Mouse (Mus musculus) embryonic facial prominence, embryonic 11.5 days (tissue): ENCODE results near the gene Ptpn7. TPM values are rescaled to one million over a fixed set of nuclear protein-coding genes. Genes with fewer than 3 reads are reported as not detected.

Source experiments
- ATAC-seq: fragments of 200-750 bp; cut with Nextera tagmentation; replicated peaks from 2 replicates; pipeline ENCODE4 v1.8.0; 2017; ENCODE audit warnings: low read depth; ENCODE audit not compliant: insufficient number of reproducible peaks, low FRiP score, low TSS enrichment
- DNase-seq: peaks from one replicate; pipeline ENCODE4 v3.0.0-alpha.2; 2015; ENCODE audit warnings: low spot score
- H3K27ac ChIP-seq: fragments of 300-500 bp; sonication (generic); replicated peaks from 2 replicates; pipeline ENCODE4 v1.5.1; 2014; ENCODE audit warnings: mild to moderate bottlenecking, low read depth, low read length, control low read depth
- H3K27me3 ChIP-seq: fragments of 300-500 bp; sonication (generic); 2 replicates; pipeline ENCODE4 v1.6.1; 2014; ENCODE audit warnings: mild to moderate bottlenecking, low read length, moderate library complexity, mixed read lengths; ENCODE audit not compliant: control insufficient read depth, insufficient read depth
- H3K36me3 ChIP-seq: fragments of 300-500 bp; sonication (generic); replicated peaks from 2 replicates; pipeline ENCODE4 v1.6.1; 2014; ENCODE audit warnings: low read depth, mild to moderate bottlenecking, low read length, moderate library complexity, mixed read lengths; ENCODE audit not compliant: control insufficient read depth, insufficient read depth
- H3K4me1 ChIP-seq: fragments of 300-500 bp; sonication (generic); 2 replicates; pipeline ENCODE4 v1.6.1; 2014; ENCODE audit warnings: low read length, mixed read lengths; ENCODE audit not compliant: control insufficient read depth, insufficient read depth
- H3K4me2 ChIP-seq: fragments of 300-500 bp; sonication (generic); 2 replicates; pipeline ENCODE4 v1.6.1; 2014; ENCODE audit warnings: low read depth, mild to moderate bottlenecking, control low read depth, low read length, moderate library complexity
- H3K4me3 ChIP-seq: fragments of 300-500 bp; sonication (generic); 2 replicates; pipeline ENCODE4 v1.5.1; 2014; ENCODE audit warnings: low read depth, low read length, control low read depth
- H3K9ac ChIP-seq: fragments of 300-500 bp; sonication (generic); replicated peaks from 2 replicates; pipeline ENCODE4 v1.6.1; 2014; ENCODE audit warnings: mild to moderate bottlenecking, control low read depth, low read length
- H3K9me3 ChIP-seq: fragments of 300-500 bp; sonication (generic); replicated peaks from 2 replicates; pipeline ENCODE4 v1.6.1; 2016; ENCODE audit warnings: mild to moderate bottlenecking, low read length, inconsistent platforms, mixed read lengths; ENCODE audit not compliant: control insufficient read depth
- WGBS: fragments of 180-500 bp; shearing (Covaris S2); extraction: QIAGEN DNeasy Blood & Tissue Kit; methylation state at CpG from one replicate; pipeline ENCODE4 v1.1.7; 2014; 5-methylcytosine and 5-hydroxymethylcytosine counted together
- polyA plus RNA-seq: library from polyadenylated mRNA; unstranded; fragments of >200 nt; fragmentation: Nextera tagmentation; extraction: Ambion mirVana; gene quantifications from 2 replicates; pipeline ENCODE4 v1.2.1, GENCODE M21; 2014

Gene Ptpn7
- polyA plus RNA-seq, 1 experiment from 2014 or later = 1.9 TPM

GRCm38 (mm10) chr1:135095189-135095588, 37.3 kb upstream of the Ptpn7 start:
- Histone ChIP-seq H3K27me3 (no peaks in the 10 kb centered on the region; the same call in 1 of the 2 replicates), H3K9ac (no peak overlapping the region), H3K36me3 (no peaks in the 10 kb centered on the region), H3K4me3 (no peak overlapping the region), H3K9me3 (no peaks in the 10 kb centered on the region), H3K4me2 (no peak overlapping the region), H3K27ac (no peak overlapping the region), H3K4me1 (no peaks in the 10 kb centered on the region)
- ATAC-seq (no peak), DNase-seq (no peak)
- WGBS = 54% methylated on average over 7 of the region's 7 CpGs

- no peaks in the 10 kb centered on the region for H3K9me3 ChIP-seq
- no peaks in the 10 kb centered on the region for H3K36me3 ChIP-seq
- no peak overlapping the region for H3K4me3 ChIP-seq
- no peak overlapping the region for H3K9ac ChIP-seq
- ATAC-seq (no peak), DNase-seq (no peak)
- no peak overlapping the region for H3K4me2 ChIP-seq
- no peak overlapping the region for H3K27ac ChIP-seq
- H3K4me1 ChIP-seq = no peaks in the 10 kb centered on the region
- H3K27me3 ChIP-seq = no peaks in the 10 kb centered on the region; the same call in 1 of the 2 replicates
- 87% methylated on average over 11 of the region's 11 CpGs for WGBS
These were observed 36.2 kb upstream of the Ptpn7 start for GRCm38 (mm10) chr1:135096312-135096711.

- no peak for DNase-seq
- no peak overlapping the region for H3K27ac ChIP-seq
These were observed 35.1 kb upstream of the Ptpn7 start for GRCm38 (mm10) chr1:135097441-135097840.

GRCm38 (mm10) chr1:135098441-135098840, 34.1 kb upstream of the Ptpn7 start:
- Histone ChIP-seq H3K4me1 (no peaks in the 10 kb centered on the region), H3K9me3 (no peaks in the 10 kb centered on the region), H3K9ac (no peak overlapping the region), H3K27me3 (peaks cover 4% of the 10 kb centered on the region), H3K36me3 (no peaks in the 10 kb centered on the region), H3K4me3 (no peak overlapping the region), H3K27ac (no peak overlapping the region), H3K4me2 (no peak overlapping the region)
- DNase-seq (no peak), ATAC-seq (no peak)
- WGBS = 82% methylated on average over 7 of the region's 7 CpGs

More at GRCm38 (mm10) chr1:135097441-135097840, 35.1 kb upstream of the Ptpn7 start:
- H3K9ac ChIP-seq = no peak overlapping the region
- no peaks in the 10 kb centered on the region for H3K4me1 ChIP-seq
- no peaks in the 10 kb centered on the region for H3K36me3 ChIP-seq
- no peaks in the 10 kb centered on the region for H3K9me3 ChIP-seq
- ATAC-seq = no peak
- no peaks in the 10 kb centered on the region; the same call in 1 of the 2 replicates for H3K27me3 ChIP-seq
- no peak overlapping the region for H3K4me2 ChIP-seq
- 90% methylated on average over 6 of the region's 6 CpGs for WGBS
- H3K4me3 ChIP-seq = no peak overlapping the region

- no peaks in the 10 kb centered on the region; the same call in 1 of the 2 replicates for H3K4me1 ChIP-seq
- no peak for DNase-seq
- H3K36me3 ChIP-seq = no peaks in the 10 kb centered on the region
- peaks cover 24% of the 10 kb centered on the region for H3K27me3 ChIP-seq
- no peak overlapping the region for H3K9ac ChIP-seq
- WGBS = 57% methylated on average over 7 of the region's 7 CpGs
- H3K4me2 ChIP-seq = no peak overlapping the region
- no peak overlapping the region for H3K4me3 ChIP-seq
- no peaks in the 10 kb centered on the region for H3K9me3 ChIP-seq
- ATAC-seq = no peak
- no peak overlapping the region for H3K27ac ChIP-seq
These were observed 32.1 kb upstream of the Ptpn7 start for GRCm38 (mm10) chr1:135100400-135100799.

GRCm38 (mm10) chr1:135105124-135105523, 27.4 kb upstream of the Ptpn7 start, which contains the start of gene Lgr6:
Gene Lgr6 (minus strand): TSS chr1:135105276.
- Histone ChIP-seq H3K27me3 (peaks cover 29% of the 10 kb centered on the region), H3K9me3 (no peaks in the 10 kb centered on the region), H3K4me3 (peak within 1 kb of the TSS; percentile 39), H3K4me2 (peak within 1 kb of the TSS; percentile 79), H3K27ac (no peak within 1 kb of the TSS), H3K9ac (peak within 1 kb of the TSS; percentile 28; the same call in 1 of the 2 replicates), H3K36me3 (no peaks in the 10 kb centered on the region), H3K4me1 (no peaks in the 10 kb centered on the region; the same call in 1 of the 2 replicates)
- no peak; the same call in 1 of the 2 replicates for ATAC-seq
- DNase-seq = peak; percentile 42
- under 1% methylated on average over 39 of the region's 40 CpGs for WGBS

- ATAC-seq (no peak), DNase-seq (peak; percentile 81)
- no peak overlapping the region for H3K27ac ChIP-seq
- H3K27me3 ChIP-seq = peaks cover 29% of the 10 kb centered on the region
- WGBS = 1% methylated on average over 8 of the region's 8 CpGs
- no peak overlapping the region for H3K4me2 ChIP-seq
- H3K4me1 ChIP-seq = no peaks in the 10 kb centered on the region; the same call in 1 of the 2 replicates
- H3K4me3 ChIP-seq = no peak overlapping the region
- H3K9me3 ChIP-seq = no peaks in the 10 kb centered on the region
- no peak overlapping the region for H3K9ac ChIP-seq
- no peaks in the 10 kb centered on the region for H3K36me3 ChIP-seq
These were observed 26.5 kb upstream of the Ptpn7 start for GRCm38 (mm10) chr1:135105951-135106350.

GRCm38 (mm10) chr1:135108611-135109010, 23.9 kb upstream of the Ptpn7 start:
- 33% methylated on average over 6 of the region's 6 CpGs for WGBS
- H3K9ac ChIP-seq = no peak overlapping the region
- ATAC-seq (no peak), DNase-seq (peak; percentile 56)
- no peaks in the 10 kb centered on the region for H3K9me3 ChIP-seq
- H3K36me3 ChIP-seq = no peaks in the 10 kb centered on the region
- peaks cover 23% of the 10 kb centered on the region for H3K27me3 ChIP-seq
- no peak overlapping the region for H3K4me2 ChIP-seq
- no peak overlapping the region for H3K4me3 ChIP-seq
- no peaks in the 10 kb centered on the region; the same call in 1 of the 2 replicates for H3K4me1 ChIP-seq
- H3K27ac ChIP-seq = no peak overlapping the region
